Mouse (Mus musculus): ENCODE measurements at regions not wholly inside any gene's neighbourhood (a gene's known extent, or its start where the extent isn't known, plus 50 kb on each side); places are given as distances from the start of the nearest gene placed in this dataset.

DNA sequence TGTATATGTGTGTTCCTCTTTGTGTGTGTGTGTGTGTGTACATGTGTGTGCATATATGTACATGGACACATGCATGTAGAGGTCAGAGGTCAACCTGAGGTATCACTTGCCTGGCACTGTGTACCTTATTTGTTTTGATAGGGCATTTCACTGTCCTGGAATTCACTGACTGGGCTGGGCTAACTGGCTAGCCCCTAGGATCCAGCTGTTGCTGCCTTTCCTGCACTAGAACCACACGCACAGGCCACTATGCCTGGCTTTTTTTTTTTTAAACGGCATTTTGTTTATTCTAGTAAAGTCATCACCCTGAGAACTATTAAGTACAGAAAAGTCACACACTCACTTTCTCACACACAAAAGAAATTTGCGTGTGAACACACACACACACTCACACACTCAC, 79.7 kb upstream of the Samsn1 start:
- TF ChIP-seq POLR2A (IDR thresholded peaks at IDR 0.05; ENCODE audit: low read depth, low read length) (no peak), CTCF (conservative IDR thresholded peaks at IDR 0.05; ENCODE audit: insufficient read depth, insufficient read length, low read depth, low read length) (no peak)
